Mouse (Mus musculus) lung, postnatal 0 days (tissue): ENCODE results near the gene Adrm1.

Experiments used
- CTCF ChIP-seq: IDR thresholded peaks from 2 replicates; pipeline ENCODE4 v1.5.1; 2016; ENCODE audit warnings: antibody characterized with exemption, mild to moderate bottlenecking
- EP300 ChIP-seq: IDR thresholded peaks from 2 replicates; pipeline ENCODE4 v1.6.1; 2016; ENCODE audit warnings: antibody characterized with exemption, mild to moderate bottlenecking, control low read depth

DNA sequence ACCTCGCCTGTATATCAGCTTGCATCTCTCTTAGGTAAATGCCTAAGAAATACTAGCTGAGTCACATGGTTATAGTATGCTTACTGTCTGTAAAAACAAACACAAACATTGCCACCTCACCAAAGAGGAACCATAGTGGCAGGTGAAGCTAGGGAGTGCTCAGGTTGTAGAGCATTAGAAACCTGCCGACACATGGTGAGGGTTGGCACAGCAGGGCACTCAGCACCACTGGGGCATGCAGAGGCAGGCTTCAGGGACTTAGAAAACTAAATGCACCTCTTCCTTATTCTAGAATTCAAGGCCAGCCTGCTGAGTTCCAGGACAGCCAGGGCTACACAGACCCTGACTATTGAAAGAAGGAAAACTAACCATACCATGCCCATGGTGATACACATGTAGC, 4.4 kb upstream of the Adrm1 start:
- TF ChIP-seq CTCF: no peak
- no peak for TF ChIP-seq EP300
